Mouse (Mus musculus): ENCODE results near the gene Col4a3bp. TPM values are rescaled to one million over a fixed set of nuclear protein-coding genes. Genes with fewer than 3 reads are reported as not detected.

Col4a3bp gene
- polyA plus RNA-seq (2012; rRNA removed) = 10.5 and 13.1 TPM in 2 replicates

- DNase-seq (ENCODE audit: low read depth) = peak; percentile 69
Observed at GRCm38 (mm10) chr13:96542081-96542889, at the start of gene Col4a3bp, which contains the start of gene Polk. Gene Col4a3bp, plus strand, starts transcription at chr13:96542618. Gene Polk, minus strand, starts transcription at chr13:96542579.

GRCm38 (mm10) chr13:96496630-96497029 is 45.8 kb upstream of the Col4a3bp start:
- DNase-seq (ENCODE audit: low read depth) = no peak

GRCm38 (mm10) chr13:96499891-96500290 is 42.5 kb upstream of the Col4a3bp start:
- DNase-seq (ENCODE audit: low read depth) = no peak

- DNase-seq (ENCODE audit: low read depth) = no peak
Observed at GRCm38 (mm10) chr13:96505661-96506060, 36.8 kb upstream of the Col4a3bp start.

GRCm38 (mm10) chr13:96506313-96506712 is 36.1 kb upstream of the Col4a3bp start:
- DNase-seq (ENCODE audit: low read depth) = no peak

GRCm38 (mm10) chr13:96507541-96507940 is 34.9 kb upstream of the Col4a3bp start:
- DNase-seq (ENCODE audit: low read depth) = no peak

GRCm38 (mm10) chr13:96510635-96511034 is 31.8 kb upstream of the Col4a3bp start:
- DNase-seq (ENCODE audit: low read depth) = no peak

GRCm38 (mm10) chr13:96511262-96511661 is 31.2 kb upstream of the Col4a3bp start:
- DNase-seq (ENCODE audit: low read depth) = no peak

GRCm38 (mm10) chr13:96511893-96512292 is 30.5 kb upstream of the Col4a3bp start:
- DNase-seq (ENCODE audit: low read depth) = no peak

- no peak for DNase-seq (ENCODE audit: low read depth)
Observed at GRCm38 (mm10) chr13:96514154-96514942, 28.1 kb upstream of the Col4a3bp start.

- no peak for DNase-seq (ENCODE audit: low read depth)
Observed at GRCm38 (mm10) chr13:96516249-96516648, 26.2 kb upstream of the Col4a3bp start.

- no peak for DNase-seq (ENCODE audit: low read depth)
Observed at GRCm38 (mm10) chr13:96517335-96517734, 25.1 kb upstream of the Col4a3bp start.

- no peak for DNase-seq (ENCODE audit: low read depth)
Observed at GRCm38 (mm10) chr13:96521294-96521693, 21.1 kb upstream of the Col4a3bp start.

GRCm38 (mm10) chr13:96527022-96527421 is 15.4 kb upstream of the Col4a3bp start:
- no peak for DNase-seq (ENCODE audit: low read depth)

GRCm38 (mm10) chr13:96527856-96528255 is 14.6 kb upstream of the Col4a3bp start:
- DNase-seq (ENCODE audit: low read depth) = no peak

GRCm38 (mm10) chr13:96528776-96529175 is 13.6 kb upstream of the Col4a3bp start:
- DNase-seq (ENCODE audit: low read depth) = no peak

GRCm38 (mm10) chr13:96529542-96529941 is 12.9 kb upstream of the Col4a3bp start:
- no peak for DNase-seq (ENCODE audit: low read depth)

GRCm38 (mm10) chr13:96530064-96530463 is 12.4 kb upstream of the Col4a3bp start:
- DNase-seq (ENCODE audit: low read depth) = no peak

- DNase-seq (ENCODE audit: low read depth) = no peak
Observed at GRCm38 (mm10) chr13:96532176-96532575, 10.2 kb upstream of the Col4a3bp start.

- no peak for DNase-seq (ENCODE audit: low read depth)
Observed at GRCm38 (mm10) chr13:96533742-96534141, 8.7 kb upstream of the Col4a3bp start.

GRCm38 (mm10) chr13:96536821-96537572 is 5.4 kb upstream of the Col4a3bp start:
- no peak for DNase-seq (ENCODE audit: low read depth)

GRCm38 (mm10) chr13:96538103-96538502 is 4.3 kb upstream of the Col4a3bp start:
- no peak for DNase-seq (ENCODE audit: low read depth)
